In the genomic region with DNA sequence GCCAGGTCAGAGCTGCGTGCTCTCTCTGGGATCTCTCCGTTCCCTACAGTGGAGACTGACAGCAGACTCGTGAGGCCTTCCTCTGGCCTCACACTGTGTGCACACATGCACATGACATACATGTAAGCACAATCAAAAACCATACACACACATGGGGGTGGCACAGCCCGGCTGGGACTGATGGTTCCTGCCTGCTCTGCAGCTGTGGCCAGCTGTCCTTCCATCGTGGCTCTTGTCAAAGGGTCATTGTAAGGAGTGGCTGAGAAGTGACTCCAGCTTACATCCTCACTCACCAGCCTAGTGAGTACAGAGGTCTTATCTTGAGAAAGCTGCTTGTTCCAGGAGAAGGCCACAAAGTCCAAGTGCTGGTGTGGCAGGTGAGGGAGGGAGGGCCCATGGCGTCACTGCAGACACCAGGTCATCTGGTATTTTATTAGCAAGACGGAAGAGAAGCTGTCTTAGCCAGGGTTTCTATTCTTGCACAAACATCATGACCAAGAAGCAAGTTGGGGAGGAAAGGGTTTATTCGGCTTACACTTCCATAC, we compare ENCODE assay signal across 23 mouse cellular contexts. TPM values are rescaled to one million over a fixed set of nuclear protein-coding genes. Genes with fewer than 3 reads are reported as not detected.
DNase-seq lines count a peak whose midpoint lies in the region; ATAC-seq and TF ChIP-seq lines count a peak whose summit lies in the region.
"Had no signal": no experiment of that assay in that cellular context is flagged by ENCODE, and none has a peak within 500 bp of the region (broad histone marks: within the 10 kb centered on the region; RNA-seq: fewer than 3 reads in every experiment).

No protein-coding gene starts in this region.

- no peak overlapping the region for H3K27ac ChIP-seq in heart, embryonic 11.5 days (ENCODE audit: low read depth, low read length)
- no peak overlapping the region for H3K27ac ChIP-seq in lung, postnatal 0 days (ENCODE audit: low read length)
- H3K27ac ChIP-seq: forebrain, embryonic 12.5 days; limb, embryonic 10.5 days had no signal

- ATAC-seq in heart, embryonic 11.5 days (replicated peaks; ENCODE audit: insufficient number of reproducible peaks, low FRiP score, low TSS enrichment) = no peak
- ATAC-seq in lung, postnatal 0 days = peak; percentile 46

- no peak overlapping the region for H3K4me3 ChIP-seq in heart, embryonic 11.5 days (ENCODE audit: low read depth, low read length)
- H3K4me3 ChIP-seq in lung, postnatal 0 days (ENCODE audit: low read depth, low read length) = no peak overlapping the region
- H3K4me3 ChIP-seq: forebrain, embryonic 12.5 days; limb, embryonic 10.5 days had no signal

- no peak overlapping the region for H3K9ac ChIP-seq in heart, embryonic 11.5 days (ENCODE audit: low read depth, low read length)
- no peak overlapping the region for H3K9ac ChIP-seq in lung, postnatal 0 days (replicated peaks; ENCODE audit: low read depth)
- H3K9ac ChIP-seq: forebrain, embryonic 12.5 days had no signal

- no peak for TF ChIP-seq CTCF in lung, postnatal 0 days (IDR thresholded peaks at IDR 0.05)

- TF ChIP-seq EP300 in lung, postnatal 0 days (IDR thresholded peaks at IDR 0.05) = no peak

- H3K9me3 ChIP-seq in heart, embryonic 11.5 days (replicated peaks; ENCODE audit: control insufficient read depth, low read length) = no peaks in the 10 kb centered on the region
- H3K9me3 ChIP-seq in lung, postnatal 0 days (ENCODE audit: low read length) = no peaks in the 10 kb centered on the region
- H3K9me3 ChIP-seq: forebrain, embryonic 12.5 days; limb, embryonic 10.5 days had no signal

- DNase-seq in heart, postnatal 4 days = peak; percentile 45
- peak; percentile 14 for DNase-seq in lung, postnatal 0 days (ENCODE audit: low spot score)
- DNase-seq in lung, postnatal 14 days = no peak
- peak; percentile 26 for DNase-seq in lung, postnatal 36 days
- peak; percentile 76 for DNase-seq in yolk sac, embryonic 10.5 days (ENCODE audit: low spot score)
- DNase-seq in right cerebral cortex, adult 2 months (ENCODE audit: low spot score in 2 of 2) = no peak
- no peak for DNase-seq in heart, postnatal 36 days
- DNase-seq: adrenal gland, postnatal 25 days; B cell, adult 2 months; cerebellum, postnatal 14 days; embryo, embryonic 11 days; thymus, adult 2 months had no signal

- H3K4me2 ChIP-seq in heart, embryonic 11.5 days = no peak overlapping the region
- no peak overlapping the region for H3K4me2 ChIP-seq in lung, postnatal 0 days (replicated peaks; ENCODE audit: low read depth, low read length)
- H3K4me2 ChIP-seq: forebrain, embryonic 12.5 days had no signal

- intact Hi-C loops in heart, postnatal 36 days (cut with DNase I) = loop anchor here (1.0 to 2.0 kb wide), 3 partner anchors 58 to 276 kb away; no protein-coding TSS in a partner anchor

- no peaks in the 10 kb centered on the region for H3K27me3 ChIP-seq in heart, embryonic 11.5 days (ENCODE audit: control insufficient read depth, insufficient read depth, low read length)
- no peaks in the 10 kb centered on the region for H3K27me3 ChIP-seq in lung, postnatal 0 days (replicated peaks; ENCODE audit: insufficient read depth, low read length)

- WGBS in heart, embryonic 11.5 days (ENCODE audit: insufficient replicate concordance) = 66% methylated on average over 8 of the region's 8 CpGs
- 64% methylated on average over 8 of the region's 8 CpGs for WGBS in lung, postnatal 0 days

- H3K36me3 ChIP-seq in heart, embryonic 11.5 days (ENCODE audit: control insufficient read depth, insufficient read depth, low read length) = no peaks in the 10 kb centered on the region
- H3K36me3 ChIP-seq in lung, postnatal 0 days (ENCODE audit: insufficient read depth, low read length) = no peaks in the 10 kb centered on the region
- H3K36me3 ChIP-seq: limb, embryonic 10.5 days had no signal

- peaks cover 7% of the 10 kb centered on the region; the same call in 1 of the 2 replicates for H3K4me1 ChIP-seq in heart, embryonic 11.5 days (ENCODE audit: control insufficient read depth, insufficient read depth, low read length)
- H3K4me1 ChIP-seq in lung, postnatal 0 days (ENCODE audit: insufficient read depth, low read depth, low read length) = no peaks in the 10 kb centered on the region

RNA-seq across cellular contexts. Expression of a gene that starts 37.0 kb away (rescaled TPM):
- 10 to 100 TPM; 54.3 to 58.4 TPM for total RNA-seq in heart, postnatal 4 days (2021)
- polyA plus RNA-seq in heart, embryonic 11.5 days (2014; fragmentation: Nextera tagmentation; extraction: Ambion mirVana) = 53.1 and 53.6 TPM in 2 replicates
- 59.2 and 63.4 TPM in 2 replicates for polyA plus RNA-seq in lung, postnatal 0 days (2015; fragmentation: Nextera tagmentation; extraction: Ambion mirVana)
- 10 to 100 TPM; 58.7 to 59.1 TPM for total RNA-seq in heart, postnatal 36 days (2021)

RNA-seq across cellular contexts. Expression of a gene that starts 56.3 kb away (rescaled TPM):
- total RNA-seq in heart, postnatal 4 days (2021) = not detected
- polyA plus RNA-seq in heart, embryonic 11.5 days (2014; fragmentation: Nextera tagmentation; extraction: Ambion mirVana) = 0.07 TPM in 1 of 2 replicates, not detected in the other
- 0.26 and 0.33 TPM in 2 replicates for polyA plus RNA-seq in lung, postnatal 0 days (2015; fragmentation: Nextera tagmentation; extraction: Ambion mirVana)
- not detected for total RNA-seq in heart, postnatal 36 days (2021)
- total RNA-seq: adrenal gland, postnatal 25 days; gastrocnemius, postnatal 25 days; heart, adult 8-10 months; layer of hippocampus, postnatal 10 days; left cerebral cortex, adult 8-10 months; liver, adult 2 months; monocyte, adult 5-6 weeks had no signal
- polyA plus RNA-seq: forebrain, embryonic 12.5 days; heart, postnatal 0 days; hindbrain, embryonic 16.5 days; limb, embryonic 10.5 days; liver, adult 2 months had no signal

RNA-seq across cellular contexts. Expression of a gene that starts 59.1 kb away (rescaled TPM):
- total RNA-seq in heart, postnatal 4 days (2021) = 10 to 100 TPM; 30.1 to 30.6 TPM
- polyA plus RNA-seq in heart, embryonic 11.5 days (2014; fragmentation: Nextera tagmentation; extraction: Ambion mirVana) = 7.8 and 9.0 TPM in 2 replicates
- 11.1 and 12.3 TPM in 2 replicates for polyA plus RNA-seq in lung, postnatal 0 days (2015; fragmentation: Nextera tagmentation; extraction: Ambion mirVana)
- total RNA-seq in heart, postnatal 36 days (2021) = 10 to 100 TPM; 10.7 to 14.0 TPM

Comparison
In these comparisons a context has a peak if more than half of its experiments do, and no peak if none do; other contexts are left out.
1. DNase-seq: peak in heart, postnatal 4 days (single experiment), lung, postnatal 0 days (single experiment), lung, postnatal 36 days (single experiment) and yolk sac, embryonic 10.5 days (single experiment); none in lung, postnatal 14 days (single experiment), right cerebral cortex, adult 2 months (0 of 2) and heart, postnatal 36 days (0 of 2).